Mouse (Mus musculus) bone marrow macrophage, adult 2 months (primary cell): ENCODE results near the gene Klhl25. TPM values are rescaled to one million over a fixed set of nuclear protein-coding genes. Genes with fewer than 3 reads are reported as not detected.

Experiments used
- H3K27ac ChIP-seq: 2 replicates; pipeline ENCODE4 v1.5.1; 2012; ENCODE audit warnings: low read depth, low read length; ENCODE audit not compliant: insufficient read depth
- H3K4me1 ChIP-seq: 2 replicates; pipeline ENCODE4 v1.6.1; 2012; ENCODE audit warnings: low read length; ENCODE audit not compliant: control insufficient read depth, insufficient read depth
- H3K4me3 ChIP-seq: 2 replicates; pipeline ENCODE4 v1.5.1; 2012; ENCODE audit warnings: mild to moderate bottlenecking, low read length, moderate library complexity; ENCODE audit not compliant: insufficient read depth
- CTCF ChIP-seq: IDR thresholded peaks from 2 replicates; pipeline ENCODE4 v1.5.1; 2012; ENCODE audit warnings: low read depth, mild to moderate bottlenecking, low read length, moderate library complexity
- POLR2A ChIP-seq: IDR thresholded peaks from 2 replicates; pipeline ENCODE4 v1.6.1; 2012; ENCODE audit warnings: mild to moderate bottlenecking, low read depth, low read length, borderline replicate concordance
- polyA plus RNA-seq: library from polyadenylated mRNA; stranded (reverse); fragments of >200 nt; gene quantifications from 2 replicates; pipeline ENCODE4 v1.2.4, GENCODE M21; 2012; ENCODE audit not compliant: missing spikeins, insufficient read depth, insufficient read length

The Klhl25 gene
- polyA plus RNA-seq, result 6.2 and 8.1 TPM in 2 replicates

DNA sequence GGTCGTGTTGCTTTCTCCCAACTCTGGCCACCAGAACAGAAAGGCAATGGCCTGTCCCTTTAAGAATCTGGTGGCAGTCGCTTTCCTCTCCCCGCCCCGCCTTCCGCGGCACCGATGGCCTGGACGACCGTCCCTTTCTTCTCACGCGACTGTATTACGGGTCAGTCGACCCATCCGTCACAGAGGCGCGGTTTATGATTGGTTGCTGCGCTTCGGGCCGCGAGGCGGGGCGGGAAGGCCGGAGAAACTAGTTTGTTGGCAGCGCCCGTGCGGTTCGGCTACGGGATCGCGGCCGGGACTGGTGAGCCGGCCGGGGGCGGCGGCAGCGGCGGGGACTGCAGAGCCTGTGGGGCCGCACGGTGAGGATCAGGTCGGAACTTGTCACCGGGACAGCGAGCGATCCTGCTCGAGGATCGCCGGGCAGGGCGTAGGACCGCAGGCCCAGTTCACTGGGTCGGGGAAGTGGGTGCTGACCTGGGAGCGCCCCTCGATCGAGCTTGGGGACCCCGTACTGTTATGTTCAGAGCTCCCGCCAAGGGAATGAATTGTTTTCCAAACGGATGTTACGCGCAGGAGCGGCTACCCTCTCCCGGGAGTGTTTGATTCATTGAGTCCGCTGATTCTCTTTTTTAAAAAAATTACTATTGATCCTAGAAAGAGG, at the start of gene Klhl25:
TSS of gene Klhl25 (plus strand) at position 196 of the 661 bp plus-strand sequence.
- Histone ChIP-seq H3K4me1 (peaks cover 15% of the 10 kb centered on the region), H3K4me3 (peak within 1 kb of the TSS; percentile 96), H3K27ac (peak within 1 kb of the TSS; percentile 42)
- no peak for TF ChIP-seq CTCF
- no peak for TF ChIP-seq POLR2A

DNA sequence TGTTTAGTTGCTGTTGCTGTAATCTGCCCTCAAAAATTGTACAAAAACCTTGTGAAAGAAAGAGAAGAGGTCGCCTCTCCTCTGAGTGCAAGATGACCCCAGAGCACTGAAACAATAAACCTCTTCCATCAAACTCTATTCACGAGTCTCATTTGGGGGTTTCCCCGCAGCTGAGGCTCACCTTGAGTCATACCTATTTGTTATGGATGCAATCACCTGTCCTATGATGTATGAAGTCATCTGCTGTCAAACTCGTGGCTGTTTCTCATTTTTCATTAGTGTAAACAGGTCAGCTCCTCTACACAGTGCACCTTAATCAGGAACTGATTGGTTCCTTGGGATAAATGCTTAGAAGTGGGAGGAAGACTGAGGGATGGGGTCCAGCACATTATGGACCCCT, 47.6 kb upstream of the Klhl25 start:
- Histone ChIP-seq H3K4me3 (no peak overlapping the region), H3K4me1 (peaks cover 16% of the 10 kb centered on the region), H3K27ac (no peak overlapping the region)
- TF ChIP-seq POLR2A, result no peak
- no peak for TF ChIP-seq CTCF

DNA sequence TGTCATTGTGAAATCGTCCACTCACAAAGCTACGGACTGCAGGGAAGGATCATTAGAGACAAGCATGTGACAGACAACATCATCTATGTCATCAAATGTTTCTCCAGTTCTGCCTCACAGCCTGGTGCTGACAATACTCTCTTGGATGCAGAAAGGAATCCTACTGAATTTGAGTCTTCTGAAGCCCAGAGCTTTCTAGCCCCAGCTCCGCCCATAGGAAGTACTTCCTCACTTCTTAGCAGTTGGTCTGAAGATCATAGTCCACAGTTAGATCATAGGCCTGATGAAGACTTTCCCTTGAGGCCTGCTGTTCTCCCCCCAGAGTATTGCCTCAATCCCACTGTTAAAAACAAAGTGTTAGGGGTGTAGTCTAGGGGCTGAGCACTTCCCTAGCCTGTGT, 47.1 kb upstream of the Klhl25 start:
- TF ChIP-seq POLR2A (no peak), CTCF (no peak)
- Histone ChIP-seq H3K27ac (no peak overlapping the region), H3K4me3 (no peak overlapping the region), H3K4me1 (peaks cover 13% of the 10 kb centered on the region)

DNA sequence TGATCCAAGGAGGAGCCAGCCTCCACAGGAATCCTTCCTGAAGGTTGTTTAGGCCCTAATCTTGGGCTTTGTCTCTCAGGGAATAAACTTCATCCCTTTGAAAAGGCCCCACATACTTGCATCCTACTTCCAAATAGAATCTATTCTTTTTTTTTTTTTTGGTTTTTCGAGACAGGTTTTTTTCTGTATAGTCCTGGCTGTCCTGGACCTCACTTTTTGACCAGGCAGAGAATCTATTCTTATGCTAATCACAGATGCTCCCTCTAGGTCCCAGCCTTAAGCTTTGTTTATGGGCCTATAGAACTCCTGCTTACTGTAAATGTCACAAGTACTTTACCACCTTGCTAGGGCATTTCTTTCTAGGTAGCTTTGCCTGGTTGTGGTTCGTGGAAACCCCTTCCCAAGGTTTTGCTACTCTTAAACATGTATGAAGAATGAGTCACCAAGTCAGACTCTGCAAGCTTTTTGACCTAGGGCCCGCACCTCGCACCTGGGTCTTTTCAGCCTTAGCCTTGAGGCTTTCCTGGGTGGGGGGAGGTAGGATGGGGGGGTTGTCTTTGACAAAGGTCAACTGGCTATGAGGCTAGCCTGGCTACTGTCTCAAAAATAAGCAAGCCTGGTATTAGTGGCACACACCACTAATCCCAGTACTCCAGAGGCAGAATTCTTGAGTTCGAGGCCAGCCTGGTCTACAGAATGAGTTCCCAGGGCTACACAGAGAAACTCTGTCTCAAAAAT, 46.3 kb upstream of the Klhl25 start:
- peaks cover 7% of the 10 kb centered on the region for H3K4me1 ChIP-seq
- no peak overlapping the region for H3K4me3 ChIP-seq
- H3K27ac ChIP-seq, result no peak overlapping the region
- TF ChIP-seq POLR2A (no peak), CTCF (no peak)

DNA sequence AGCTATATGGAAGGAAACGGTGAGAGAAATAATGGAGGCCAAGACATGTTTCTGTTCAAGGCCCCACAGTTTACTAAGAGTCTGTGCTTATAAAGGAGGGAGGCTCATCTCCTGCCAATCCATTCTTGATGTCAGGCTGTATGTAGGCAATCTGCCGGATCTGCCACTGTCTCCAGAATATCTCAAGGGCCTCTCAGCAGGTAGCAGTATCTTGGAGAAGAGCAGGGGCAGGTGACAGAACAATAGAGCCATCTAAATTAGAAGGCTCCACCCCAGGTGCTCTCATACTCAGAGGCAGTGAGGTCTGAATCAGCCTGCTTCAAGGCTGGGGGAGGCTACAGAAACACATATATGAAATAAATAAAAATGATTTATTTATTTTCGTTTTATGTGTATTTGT, 45.2 kb upstream of the Klhl25 start:
- TF ChIP-seq POLR2A (no peak), CTCF (no peak)
- Histone ChIP-seq H3K4me3 (no peak overlapping the region), H3K4me1 (peaks cover 6% of the 10 kb centered on the region), H3K27ac (no peak overlapping the region)

DNA sequence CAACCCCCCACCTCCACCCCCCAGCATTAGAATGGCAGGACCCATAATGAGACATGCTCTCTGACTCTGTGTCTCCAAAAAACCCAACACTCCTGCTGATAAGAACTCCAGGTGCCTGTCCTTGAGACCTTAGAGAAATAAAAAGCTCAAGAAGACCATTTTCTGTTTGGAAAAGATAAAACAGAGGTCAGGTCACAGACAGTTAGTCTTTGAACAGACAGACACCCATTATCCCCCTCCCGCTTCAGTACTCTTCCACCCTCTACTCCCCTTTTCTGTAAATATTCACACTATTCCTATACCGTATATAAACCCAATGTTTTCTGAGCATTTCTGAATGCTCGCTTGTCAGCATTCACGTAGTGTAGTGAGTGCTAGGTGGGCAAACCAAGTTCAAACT, 41.9 kb upstream of the Klhl25 start:
- Histone ChIP-seq H3K4me1 (peaks cover 3% of the 10 kb centered on the region), H3K27ac (no peak overlapping the region), H3K4me3 (no peak overlapping the region)
- TF ChIP-seq POLR2A (no peak), CTCF (no peak)

DNA sequence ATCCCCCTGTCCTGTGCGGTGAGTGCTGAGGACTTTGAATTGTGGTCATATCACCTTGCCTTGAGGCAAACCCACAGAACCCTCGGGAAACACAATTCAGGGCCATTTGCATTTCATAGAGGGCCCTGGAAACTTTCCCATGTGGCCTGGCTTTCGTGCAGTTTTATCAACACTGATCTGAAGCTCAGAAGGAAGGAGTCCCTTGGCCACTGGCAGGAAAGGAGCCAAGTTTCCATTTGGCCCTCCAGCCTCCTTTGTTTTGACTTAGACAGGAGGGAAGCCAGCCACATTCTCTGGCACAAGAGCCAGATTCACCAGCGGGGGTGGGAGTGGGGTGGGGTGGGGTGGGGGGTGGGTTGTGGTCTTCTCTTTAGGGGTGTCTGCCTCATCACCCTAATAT, 41.4 kb upstream of the Klhl25 start:
- no peak overlapping the region for H3K27ac ChIP-seq
- no peak overlapping the region for H3K4me3 ChIP-seq
- TF ChIP-seq POLR2A (no peak), CTCF (no peak)
- H3K4me1 ChIP-seq, result no peaks in the 10 kb centered on the region

DNA sequence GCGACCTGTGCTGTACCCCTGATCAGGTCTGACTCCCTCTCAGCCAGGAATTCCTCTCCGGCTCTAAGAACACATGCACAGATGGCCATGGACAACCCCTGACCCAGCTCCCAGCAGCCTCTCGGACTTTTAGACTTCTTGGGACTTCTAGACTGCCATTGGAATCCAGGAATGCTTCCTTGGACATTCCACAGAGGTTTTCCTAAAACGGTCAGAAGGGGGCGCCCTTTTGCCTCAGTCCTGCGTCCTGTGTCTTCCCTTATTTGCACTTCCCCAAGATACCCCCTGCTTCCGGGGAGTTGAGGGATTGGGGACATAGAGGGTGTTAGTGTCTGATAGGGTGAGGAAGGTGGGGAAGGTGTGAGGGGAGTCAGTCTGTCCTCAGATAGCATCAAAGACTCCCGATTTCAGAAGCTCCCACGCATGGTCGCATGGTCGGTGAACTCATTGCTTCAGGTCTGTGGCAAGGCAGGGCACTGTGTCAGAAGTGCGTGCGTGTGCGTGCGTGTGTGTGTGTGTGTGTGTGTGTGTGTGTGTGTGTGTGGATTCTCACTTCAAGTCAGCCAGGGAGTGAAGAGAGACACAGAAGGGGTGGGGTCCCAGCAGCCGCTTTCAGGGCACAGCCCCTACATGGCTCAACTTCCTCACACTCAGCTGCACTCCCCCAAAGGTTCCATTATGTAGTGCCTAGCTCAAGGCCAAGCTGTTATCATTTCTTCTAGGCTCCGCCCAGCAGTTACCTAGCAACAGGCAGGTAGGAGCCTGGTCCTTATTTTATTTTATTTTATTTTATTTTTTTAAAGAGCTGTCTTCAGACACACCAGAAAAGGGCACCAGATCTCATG, 40.4 kb upstream of the Klhl25 start:
- no peaks in the 10 kb centered on the region for H3K4me1 ChIP-seq
- H3K4me3 ChIP-seq, result no peak overlapping the region
- H3K27ac ChIP-seq, result no peak overlapping the region
- peak; percentile 72 for TF ChIP-seq CTCF
- no peak for TF ChIP-seq POLR2A

DNA sequence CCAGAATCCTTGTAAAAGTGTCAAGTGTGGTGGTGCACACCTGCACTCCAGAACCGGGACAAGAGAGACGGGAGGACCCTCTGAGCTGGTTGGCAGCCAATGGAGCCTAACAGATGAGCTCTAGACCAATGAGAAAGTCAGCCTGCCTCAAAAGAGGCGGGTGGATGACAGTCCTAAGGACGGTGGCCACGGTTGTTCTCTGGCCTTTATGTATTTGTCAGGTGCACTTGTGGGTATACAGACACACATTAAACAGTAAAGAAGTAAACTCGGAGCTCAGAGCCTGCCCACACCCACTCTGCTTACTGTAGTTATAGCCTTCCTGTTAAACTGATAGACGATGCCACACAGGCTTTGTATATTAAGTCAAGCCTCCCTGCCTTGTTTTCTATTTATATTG, 27.4 kb upstream of the Klhl25 start:
- H3K27ac ChIP-seq, result no peak overlapping the region
- H3K4me1 ChIP-seq, result peaks cover 21% of the 10 kb centered on the region
- no peak overlapping the region for H3K4me3 ChIP-seq
- TF ChIP-seq POLR2A (no peak), CTCF (no peak)

DNA sequence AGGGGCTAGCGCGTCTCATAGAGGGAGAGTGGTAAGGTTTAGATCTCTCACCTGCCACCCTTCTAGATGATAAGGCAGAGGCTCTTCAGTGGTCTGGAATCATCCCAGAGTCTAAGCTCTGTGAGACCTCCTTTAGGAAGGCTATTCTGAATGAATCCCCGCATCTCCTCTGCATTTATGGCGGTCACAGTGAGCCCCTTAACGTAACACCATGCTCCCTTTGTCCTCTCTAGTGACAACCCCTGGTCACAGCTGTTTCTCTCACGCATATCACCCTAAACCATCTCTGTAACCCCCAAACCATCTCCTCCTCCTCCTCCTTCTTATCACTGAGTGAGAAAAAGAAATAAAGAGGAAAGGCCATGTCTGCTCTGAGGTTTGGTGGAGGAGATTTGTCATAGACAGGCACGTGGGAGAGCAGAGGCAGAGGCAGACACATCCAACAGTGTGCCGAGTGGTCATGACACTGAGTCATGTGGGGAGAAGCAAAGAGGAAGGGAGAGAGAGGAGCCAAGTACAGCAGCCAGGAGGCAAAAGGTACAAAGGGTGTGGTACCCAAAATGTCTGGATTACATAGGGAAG, 25.9 kb upstream of the Klhl25 start:
- H3K27ac ChIP-seq, result 0 out of 2 replicates have a peak overlapping the region, but pooled peaks have one; percentile 36
- TF ChIP-seq CTCF, result no peak
- TF ChIP-seq POLR2A, result no peak
- no peak overlapping the region for H3K4me3 ChIP-seq
- peaks cover 21% of the 10 kb centered on the region for H3K4me1 ChIP-seq
